Mouse (Mus musculus) CD4-positive naive resting alpha-beta T cell, adult 57 days (primary cell): ENCODE results near the gene Cma1. TPM values are rescaled to one million over a fixed set of nuclear protein-coding genes. Genes with fewer than 3 reads are reported as not detected.

Experiments
- total RNA-seq: library from RNA; stranded (reverse); gene quantifications from one replicate; pipeline ENCODE4 v1.2.4, GENCODE M21; 2023

The Cma1 gene
- total RNA-seq, result not detected

DNA sequence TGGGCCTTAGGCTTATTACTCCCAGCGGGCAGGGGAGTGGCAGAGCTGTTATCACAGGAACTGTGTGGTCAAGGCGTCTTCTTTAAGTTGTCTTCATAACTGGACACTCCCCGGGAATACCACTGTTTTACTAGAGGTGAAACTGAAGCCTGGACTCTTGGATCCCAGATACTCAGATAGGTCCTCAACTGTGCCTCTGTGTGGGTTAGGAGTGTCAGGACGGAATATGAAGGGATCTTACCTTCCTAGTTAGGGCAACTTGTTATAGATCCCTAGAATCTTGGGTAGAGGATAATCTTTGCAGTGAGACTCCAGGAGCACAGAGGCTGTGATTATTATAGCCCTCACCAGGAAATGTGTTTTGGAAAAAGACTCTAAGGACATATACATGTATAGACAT is at the start of gene Cma1:
TSS of gene Cma1 (minus strand) at position 101 of the 400 bp plus-strand sequence.

DNA sequence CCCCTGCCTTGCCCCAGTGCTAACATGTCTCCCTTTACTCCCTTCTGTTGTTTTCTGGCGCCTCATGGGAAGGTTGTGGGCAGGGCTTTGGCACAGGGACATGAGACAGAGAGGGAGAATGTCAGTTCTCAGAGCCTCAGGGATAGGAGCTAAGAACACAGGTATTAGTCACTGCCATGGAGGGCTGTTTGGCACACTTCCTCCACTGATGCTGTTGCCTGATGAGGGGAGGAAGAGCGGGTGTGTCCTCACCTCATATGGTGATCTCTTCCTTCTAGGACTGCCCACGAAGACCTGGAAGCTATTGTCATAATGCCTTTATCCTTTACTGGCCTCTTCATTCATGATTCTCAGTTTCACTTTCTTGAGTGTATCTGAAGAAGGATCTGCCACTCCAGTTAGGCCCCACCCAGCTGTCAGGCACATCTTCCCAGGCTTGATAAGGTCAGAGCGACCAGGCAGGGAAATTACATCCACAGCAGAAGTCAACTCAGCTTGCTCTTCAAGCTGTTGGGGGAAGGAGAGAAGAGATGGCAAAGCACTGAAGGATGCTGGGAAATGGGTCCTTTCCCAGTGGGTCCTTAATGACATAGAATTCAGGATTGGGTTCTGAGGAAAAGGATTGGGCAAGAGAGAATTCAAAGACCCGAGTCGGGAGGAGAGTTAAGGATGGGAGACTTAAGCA is 6.0 kb upstream of the Cma1 start, which contains the start of gene Cma2:
TSS of gene Cma2 (plus strand) at position 635 of the 685 bp plus-strand sequence.

DNA sequence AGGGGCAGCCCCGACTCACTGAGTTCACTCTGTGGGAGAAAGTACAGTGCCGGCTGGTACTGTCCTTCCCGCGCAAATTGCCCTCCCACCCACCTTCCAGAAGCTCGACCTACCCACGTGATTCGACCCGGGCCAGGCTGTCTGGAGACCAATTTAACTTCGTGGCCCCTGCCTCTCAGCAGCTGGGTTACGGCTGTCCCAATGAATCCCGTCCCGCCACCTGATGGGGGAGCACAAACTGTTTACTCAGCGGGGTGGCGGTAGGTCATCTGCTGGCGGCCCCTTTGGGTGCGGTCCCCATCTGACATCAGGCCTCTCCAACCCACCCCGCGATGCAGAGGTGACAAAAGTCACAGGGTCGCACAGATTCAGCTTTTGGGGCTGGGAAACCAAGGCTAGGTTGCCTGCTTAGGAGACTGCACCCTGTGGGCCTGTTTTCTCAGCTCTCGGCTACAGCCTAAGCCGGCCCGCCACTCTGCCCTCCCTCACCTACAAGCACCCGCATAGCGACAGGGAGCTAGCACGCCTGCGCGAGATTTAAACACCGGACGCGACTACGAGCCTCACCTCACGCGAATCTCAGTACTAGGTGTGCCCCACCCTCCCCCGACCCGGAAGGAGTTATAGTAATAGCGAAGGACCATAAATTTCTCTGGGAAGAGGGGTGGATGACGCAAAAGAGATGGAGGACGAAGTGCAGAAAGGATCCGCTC is 44.6 kb downstream of the Cma1 start, which contains the start of gene Sdr39u1:
TSS of gene Sdr39u1 (minus strand) at position 593 of the 713 bp plus-strand sequence.

Other genes with a start within 250 kb of the Cma1 start
- gene Tgm1, start 230.7 kb downstream of the Cma1 start, total RNA-seq, result 2.0 TPM
- gene Rabggta, start 222.4 kb downstream of the Cma1 start, total RNA-seq, result 84.5 TPM
- 18.6 TPM for gene Dhrs1, start 199.0 kb downstream of the Cma1 start, total RNA-seq
- 22.2 TPM for gene Nop9, start 199.0 kb downstream of the Cma1 start, total RNA-seq
- gene Cideb, start 186.2 kb downstream of the Cma1 start, total RNA-seq, result not detected
- 0.21 TPM for gene Ltb4r2, start 183.2 kb downstream of the Cma1 start, total RNA-seq
- 0.41 TPM for gene Ltb4r1, start 178.7 kb downstream of the Cma1 start, total RNA-seq
- gene Adcy4, start 160.6 kb downstream of the Cma1 start, total RNA-seq, result 0.27 TPM
- gene Ripk3, start 155.8 kb downstream of the Cma1 start, total RNA-seq, result 67.6 TPM
- not detected for gene Nfatc4, start 121.5 kb downstream of the Cma1 start, total RNA-seq
- 1.0 TPM for gene Nynrin, start 90.7 kb downstream of the Cma1 start, total RNA-seq
- not detected for gene Cbln3, start 60.3 kb downstream of the Cma1 start, total RNA-seq
- gene Khnyn, start 59.7 kb downstream of the Cma1 start, total RNA-seq, result 65.3 TPM
- gene Sdr39u1, start 44.4 kb downstream of the Cma1 start, total RNA-seq, result 33.1 TPM
- gene Cma2, start 6.3 kb upstream of the Cma1 start, total RNA-seq, result not detected
- gene Mcpt1, start 73.3 kb upstream of the Cma1 start, total RNA-seq, result not detected
- not detected for gene Mcpt9, start 85.8 kb upstream of the Cma1 start, total RNA-seq
- not detected for gene Mcpt2, start 97.4 kb upstream of the Cma1 start, total RNA-seq
- not detected for gene Mcpt4, start 117.6 kb upstream of the Cma1 start, total RNA-seq
- 3.9 TPM for gene Mcpt8, start 140.6 kb upstream of the Cma1 start, total RNA-seq
- gene Ctsg, start 157.9 kb upstream of the Cma1 start, total RNA-seq, result not detected
- gene Gzme, start 175.9 kb upstream of the Cma1 start, total RNA-seq, result not detected
- not detected for gene Gzmd, start 187.9 kb upstream of the Cma1 start, total RNA-seq
- not detected for gene Gzmg, start 214.9 kb upstream of the Cma1 start, total RNA-seq
- not detected for gene Gzmn, start 229.9 kb upstream of the Cma1 start, total RNA-seq